Mouse (Mus musculus) heart, embryonic 14.5 days (tissue): ENCODE results near the gene Hoxd9. TPM values are rescaled to one million over a fixed set of nuclear protein-coding genes. Genes with fewer than 3 reads are reported as not detected.

Experiments
- ATAC-seq: fragments of 200-750 bp; cut with Nextera tagmentation; 2 replicates; pipeline ENCODE4 v1.8.0; 2017; ENCODE audit warnings: low read depth, moderate TSS enrichment; ENCODE audit not compliant: insufficient number of reproducible peaks, insufficient read depth, low FRiP score
- H3K27ac ChIP-seq, 2 experiments: fragments of 200-500 bp in 1 of 2; fragments of 300-500 bp in 1 of 2; sonication (generic) in 1 of 2; replicated peaks in 1 of 2; 2 replicates each; pipeline ENCODE4 v1.5.1; 2012 to 2014; ENCODE audit warnings: low read depth in 2 of 2, low read length in 2 of 2, control low read depth in 1 of 2, mild to moderate bottlenecking in 1 of 2, mixed read lengths in 1 of 2; ENCODE audit not compliant: control insufficient read depth in 1 of 2, insufficient read depth in 1 of 2
- H3K27me3 ChIP-seq: fragments of 300-500 bp; sonication (generic); 2 replicates; pipeline ENCODE4 v1.6.1; 2014; ENCODE audit warnings: mild to moderate bottlenecking, low read length, control low read depth; ENCODE audit not compliant: control insufficient read depth, insufficient read depth
- H3K36me3 ChIP-seq: fragments of 300-500 bp; sonication (generic); 2 replicates; pipeline ENCODE4 v1.6.1; 2014; ENCODE audit warnings: mild to moderate bottlenecking, control low read depth, low read length, mixed read lengths; ENCODE audit not compliant: control insufficient read depth, insufficient read depth
- H3K4me1 ChIP-seq, 2 experiments: fragments of 200-500 bp in 1 of 2; fragments of 300-500 bp in 1 of 2; sonication (generic) in 1 of 2; 2 replicates each; pipeline ENCODE4 v1.6.1; 2012 to 2014; ENCODE audit warnings: low read length in 2 of 2, control low read depth in 1 of 2, mixed read lengths in 1 of 2; ENCODE audit not compliant: control insufficient read depth in 2 of 2, insufficient read depth in 2 of 2
- H3K4me2 ChIP-seq: fragments of 300-500 bp; sonication (generic); 2 replicates; pipeline ENCODE4 v1.6.1; 2014; ENCODE audit warnings: mild to moderate bottlenecking, low read length
- H3K4me3 ChIP-seq, 2 experiments: fragments of 200-500 bp in 1 of 2; fragments of 300-500 bp in 1 of 2; sonication (generic) in 1 of 2; 2 replicates each; pipeline ENCODE4 v1.5.1; 2012 to 2014; ENCODE audit warnings: low read length in 2 of 2, mild to moderate bottlenecking in 2 of 2, control low read depth in 1 of 2, low read depth in 1 of 2, moderate library complexity in 1 of 2; ENCODE audit not compliant: control insufficient read depth in 1 of 2, insufficient read depth in 1 of 2
- H3K9ac ChIP-seq: fragments of 300-500 bp; sonication (generic); 2 replicates; pipeline ENCODE4 v1.6.1; 2014; ENCODE audit warnings: mild to moderate bottlenecking, low read length
- H3K9me3 ChIP-seq: fragments of 300-500 bp; sonication (generic); 2 replicates; pipeline ENCODE4 v1.6.1; 2016; ENCODE audit warnings: low read length, control low read depth; ENCODE audit not compliant: control insufficient read depth
- WGBS: fragments of 180-500 bp; shearing (Covaris S2); extraction: QIAGEN DNeasy Blood & Tissue Kit; methylation state at CpG from one replicate; pipeline ENCODE4 v1.1.7; 2014; 5-methylcytosine and 5-hydroxymethylcytosine counted together
- polyA plus RNA-seq: library from polyadenylated mRNA; unstranded; fragments of >200 nt; fragmentation: Nextera tagmentation; extraction: Ambion mirVana; gene quantifications from 2 replicates; pipeline ENCODE4 v1.2.1, GENCODE M21; 2014

Gene Hoxd9
- 0.22 TPM in 1 of 2 replicates, not detected in the other for polyA plus RNA-seq

- Histone ChIP-seq H3K9ac (no peak within 1 kb of the TSS), H3K27me3 (peaks cover 99% of the 10 kb centered on the region), H3K4me3 (peak within 1 kb of the TSS; percentile 31 to 42), H3K27ac (no peak within 1 kb of the TSS), H3K4me1 (peaks cover 0 to 7% of the 10 kb centered on the region in 2 experiments; a peak in 2 of 4 replicates), H3K9me3 (no peaks in the 10 kb centered on the region), H3K36me3 (no peaks in the 10 kb centered on the region), H3K4me2 (peak within 1 kb of the TSS; percentile 69)
- ATAC-seq: no peak; the same call in 1 of the 2 replicates
- WGBS: under 1% methylated on average over 43 of the region's 43 CpGs
Measured at GRCm38 (mm10) chr2:74697567-74698121, at the start of gene Hoxd9. Gene Hoxd9, plus strand, starts transcription at chr2:74697727.

GRCm38 (mm10) chr2:74652996-74653340 lies 44.6 kb upstream of the Hoxd9 start:
- Histone ChIP-seq H3K9me3 (no peaks in the 10 kb centered on the region), H3K9ac (no peak overlapping the region), H3K36me3 (no peaks in the 10 kb centered on the region), H3K4me1 (peaks cover 0 to 6% of the 10 kb centered on the region in 2 experiments; a peak in 1 of 4 replicates), H3K4me2 (no peak overlapping the region), H3K4me3 (no peak overlapping the region), H3K27me3 (peaks cover 92% of the 10 kb centered on the region), H3K27ac (no peak overlapping the region)
- no peak for ATAC-seq
- WGBS: 35% methylated on average over 2 of the region's 2 CpGs

GRCm38 (mm10) chr2:74653781-74654535 lies 43.6 kb upstream of the Hoxd9 start:
- ATAC-seq: no peak
- H3K9me3 ChIP-seq: no peaks in the 10 kb centered on the region
- no peak overlapping the region for H3K4me2 ChIP-seq

GRCm38 (mm10) chr2:74654743-74655419 lies 42.6 kb upstream of the Hoxd9 start:
- H3K9ac ChIP-seq: no peak overlapping the region
- H3K9me3 ChIP-seq: no peaks in the 10 kb centered on the region
- H3K27me3 ChIP-seq: peaks cover 88% of the 10 kb centered on the region
- no peak overlapping the region for H3K4me2 ChIP-seq
- no peaks in the 10 kb centered on the region for H3K36me3 ChIP-seq
- H3K4me3 ChIP-seq: no peak overlapping the region
- ATAC-seq: no peak
- H3K27ac ChIP-seq: no peak overlapping the region
- peaks cover 0 to 6% of the 10 kb centered on the region in 2 experiments; a peak in 1 of 4 replicates for H3K4me1 ChIP-seq
- WGBS: 6% methylated on average over 20 of the region's 20 CpGs

More at GRCm38 (mm10) chr2:74653781-74654535, 43.6 kb upstream of the Hoxd9 start:
- peaks cover 0 to 6% of the 10 kb centered on the region in 2 experiments; a peak in 1 of 4 replicates for H3K4me1 ChIP-seq
- no peak overlapping the region for H3K4me3 ChIP-seq
- no peak overlapping the region for H3K27ac ChIP-seq
- H3K9ac ChIP-seq: no peak overlapping the region
- no peaks in the 10 kb centered on the region for H3K36me3 ChIP-seq
- H3K27me3 ChIP-seq: peaks cover 88% of the 10 kb centered on the region
- 12% methylated on average over 17 of the region's 17 CpGs for WGBS

- H3K4me1 ChIP-seq: peaks cover 0 to 6% of the 10 kb centered on the region in 2 experiments; a peak in 1 of 4 replicates
- peaks cover 88% of the 10 kb centered on the region for H3K27me3 ChIP-seq
- 2% methylated on average over 16 of the region's 47 CpGs for WGBS
- no peaks in the 10 kb centered on the region for H3K36me3 ChIP-seq
- no peaks in the 10 kb centered on the region for H3K9me3 ChIP-seq
- H3K4me3 ChIP-seq: peak overlapping the region; percentile 15 to 32; a peak in 3 of 4 replicates
- no peak overlapping the region for H3K27ac ChIP-seq
- no peak for ATAC-seq
- no peak overlapping the region for H3K9ac ChIP-seq
- peak overlapping the region; percentile 57 for H3K4me2 ChIP-seq
Measured at GRCm38 (mm10) chr2:74655420-74655781, 42.1 kb upstream of the Hoxd9 start.

GRCm38 (mm10) chr2:74655821-74656631 lies 41.5 kb upstream of the Hoxd9 start:
- 1% methylated on average over 57 of the region's 69 CpGs for WGBS
- Histone ChIP-seq H3K4me2 (peak overlapping the region; percentile 57), H3K27me3 (peaks cover 88% of the 10 kb centered on the region), H3K4me3 (peak overlapping the region; percentile 15 to 32; a peak in 3 of 4 replicates), H3K36me3 (no peaks in the 10 kb centered on the region), H3K9ac (0 out of 2 replicates have a peak overlapping the region, but pooled peaks have one; percentile 2), H3K9me3 (no peaks in the 10 kb centered on the region), H3K27ac (no peak overlapping the region), H3K4me1 (peaks cover 0 to 6% of the 10 kb centered on the region in 2 experiments; a peak in 1 of 4 replicates)
- ATAC-seq: no peak

GRCm38 (mm10) chr2:74656632-74657021 lies 40.9 kb upstream of the Hoxd9 start:
- no peak overlapping the region for H3K9ac ChIP-seq
- H3K4me2 ChIP-seq: no peak overlapping the region
- ATAC-seq: no peak
- 8% methylated on average over 4 of the region's 4 CpGs for WGBS
- no peak overlapping the region for H3K27ac ChIP-seq
- peaks cover 0 to 8% of the 10 kb centered on the region in 2 experiments; a peak in 1 of 4 replicates for H3K4me1 ChIP-seq
- no peaks in the 10 kb centered on the region for H3K9me3 ChIP-seq
- no peak overlapping the region for H3K4me3 ChIP-seq
- no peaks in the 10 kb centered on the region for H3K36me3 ChIP-seq
- H3K27me3 ChIP-seq: peaks cover 88% of the 10 kb centered on the region
